Mouse (Mus musculus) spleen, postnatal 10 days (tissue): ENCODE results near the gene Uckl1.

Experiments
- DNase-seq, 2 experiments: peaks; one replicate each; pipeline ENCODE4 v3.0.0; 2021 to 2022; ENCODE audit warnings: low spot score in 2 of 2

Gene Uckl1

DNA sequence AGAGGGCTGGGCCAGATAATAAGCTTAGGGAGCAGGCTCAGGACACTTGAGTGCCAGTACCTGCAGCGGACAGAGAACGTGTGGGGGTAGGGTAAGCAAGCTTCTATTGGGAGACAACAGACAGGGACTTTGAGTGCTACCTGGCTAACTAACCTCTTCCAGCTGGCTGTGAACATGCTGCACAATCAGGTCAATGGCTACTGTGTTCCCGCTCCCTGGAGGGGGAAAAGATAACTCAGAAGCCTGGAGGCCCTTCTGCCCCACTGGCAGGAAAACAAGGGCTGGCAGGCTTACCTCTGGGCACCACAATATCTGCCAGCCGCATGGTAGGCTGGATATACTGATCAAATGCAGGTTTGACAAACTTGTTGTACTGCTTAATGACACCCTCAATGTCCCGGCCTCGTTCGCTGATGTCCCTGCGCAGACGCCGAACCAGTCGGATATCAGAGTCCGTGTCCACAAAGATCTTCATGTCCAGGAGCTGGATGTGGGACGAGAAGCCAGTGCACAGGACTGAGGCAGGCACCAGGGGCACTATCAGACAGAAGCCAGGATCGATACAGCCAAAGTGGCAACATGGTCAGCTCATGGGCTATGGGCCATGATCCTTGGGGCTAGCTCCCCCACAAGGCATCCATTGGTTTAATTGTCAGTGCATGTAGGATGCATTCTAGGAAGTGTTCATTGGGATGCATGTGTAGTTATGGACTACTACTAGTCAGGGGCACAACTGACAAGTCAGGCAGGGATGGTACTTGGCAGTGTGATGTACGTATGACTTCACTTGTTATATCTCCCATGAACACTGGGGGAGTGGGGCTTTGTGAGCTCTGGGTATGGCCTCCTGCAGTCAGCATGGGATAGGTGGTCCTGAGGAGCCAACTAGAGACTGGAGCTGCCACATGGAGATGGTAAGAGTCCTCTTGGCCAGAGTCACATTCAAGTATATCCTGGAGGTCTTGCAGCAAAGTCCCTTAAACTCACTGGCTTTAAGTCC lies 11.5 kb downstream of the Uckl1 start:
- peak in 1 of 2 experiments; percentile 16 for DNase-seq

DNA sequence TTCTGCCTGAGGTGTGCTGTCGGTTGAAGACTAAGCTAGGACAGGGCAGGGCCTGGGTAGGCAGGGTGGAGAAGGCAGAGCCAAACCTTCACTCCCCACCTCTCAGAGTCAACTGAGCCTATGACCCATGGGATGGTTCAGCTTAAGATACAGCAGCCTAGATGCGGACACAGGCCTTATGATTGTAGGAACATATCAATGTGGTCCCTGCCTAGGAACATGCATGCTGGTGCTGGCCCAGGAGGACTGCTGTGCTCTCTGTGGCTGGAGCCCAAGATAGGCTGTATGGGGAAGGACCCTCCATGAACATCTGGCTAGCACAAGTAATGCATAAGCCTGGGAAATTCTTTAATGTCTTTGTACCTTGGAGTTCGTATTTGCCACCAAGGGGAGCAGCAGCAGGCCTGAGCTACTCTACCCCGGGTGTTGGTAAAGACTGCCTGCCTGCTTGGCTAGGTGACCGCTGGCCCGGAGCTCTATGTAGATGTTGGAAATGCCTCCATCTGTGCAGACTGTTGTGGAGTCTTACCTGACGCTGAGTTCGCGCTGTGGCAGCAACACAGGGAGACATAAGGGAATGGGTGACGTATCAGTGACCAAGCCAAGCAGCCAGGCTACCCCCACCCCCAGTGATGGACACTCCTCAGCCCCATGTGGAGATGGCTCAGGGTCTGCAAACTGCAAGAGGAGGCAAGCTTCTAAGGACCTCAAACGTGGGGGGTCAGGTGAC lies 12.6 kb downstream of the Uckl1 start:
- peak in 1 of 2 experiments; percentile 12 for DNase-seq

DNA sequence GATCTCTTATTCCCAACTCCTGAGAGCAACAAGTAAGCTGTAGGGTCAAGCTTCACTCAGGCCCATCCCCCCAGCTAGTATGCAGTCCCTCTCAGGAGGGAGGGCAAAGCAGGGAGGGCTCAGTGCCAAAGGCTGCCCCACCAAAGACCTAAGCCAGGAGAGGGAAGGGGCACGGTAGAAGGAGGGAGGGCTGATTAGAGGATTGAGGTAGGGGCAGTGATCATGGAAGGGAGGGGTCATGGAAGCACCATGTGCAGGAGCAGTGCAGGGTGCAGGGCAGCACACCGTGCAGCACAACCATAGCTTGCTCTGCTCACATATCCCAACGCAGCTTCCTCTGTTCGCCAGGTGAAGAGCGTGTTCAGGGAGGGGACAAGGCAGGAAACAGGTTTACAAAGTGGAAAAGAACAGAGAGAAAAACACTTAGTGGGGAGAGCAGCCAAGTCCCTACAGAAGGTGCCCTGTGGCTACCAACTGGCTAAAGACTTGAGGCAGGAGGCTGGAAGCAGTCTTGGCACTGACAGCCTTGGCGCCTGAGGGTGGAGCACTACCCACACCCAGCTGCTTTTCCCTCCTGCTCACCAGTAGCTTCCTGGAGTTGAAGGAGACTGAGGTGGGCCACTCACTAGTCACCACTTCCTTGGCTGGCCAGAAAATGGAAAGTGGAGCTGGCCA lies 13.6 kb downstream of the Uckl1 start:
- DNase-seq, result peak in 1 of 2 experiments; percentile 14

DNA sequence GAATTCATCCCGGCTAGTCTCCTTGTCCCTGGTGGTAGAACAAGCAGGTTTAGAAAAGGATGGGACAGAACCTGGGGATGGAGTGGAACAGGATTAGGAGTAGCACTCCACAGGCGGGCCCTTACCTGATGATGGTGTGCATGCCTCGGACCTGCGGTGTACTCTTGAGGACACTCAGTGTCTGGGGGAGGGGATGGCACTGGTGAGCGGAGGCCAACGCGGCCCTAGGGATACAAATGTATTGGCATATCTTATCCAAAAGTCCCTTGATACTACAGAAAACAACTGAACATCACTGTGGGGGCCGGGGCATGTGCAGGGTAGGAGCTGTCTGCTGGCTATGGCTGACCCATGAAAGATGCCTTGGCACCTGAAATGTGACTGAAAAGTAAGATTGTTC lies 14.3 kb downstream of the Uckl1 start:
- peak in 1 of 2 experiments; percentile 12 for DNase-seq

DNA sequence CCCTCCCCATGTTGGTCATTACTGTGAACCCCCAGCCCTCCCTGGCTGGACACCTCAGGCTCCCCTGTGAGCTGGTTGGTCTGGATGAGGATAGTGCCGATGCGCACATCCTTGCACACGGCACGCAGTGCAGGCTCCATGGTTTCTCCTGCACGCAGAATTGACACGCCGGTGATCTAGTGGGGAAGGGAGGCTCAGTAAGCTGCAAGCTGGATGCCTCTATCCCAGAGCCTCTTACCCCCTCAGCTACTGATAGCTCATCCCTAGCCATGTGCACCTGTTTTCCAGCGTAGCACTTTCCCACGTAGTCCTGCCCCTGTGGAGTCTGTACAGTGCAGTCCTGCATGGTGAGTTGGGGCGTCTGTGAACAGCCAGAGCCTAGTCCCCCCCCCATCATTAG lies 14.8 kb downstream of the Uckl1 start:
- no peak for DNase-seq

DNA sequence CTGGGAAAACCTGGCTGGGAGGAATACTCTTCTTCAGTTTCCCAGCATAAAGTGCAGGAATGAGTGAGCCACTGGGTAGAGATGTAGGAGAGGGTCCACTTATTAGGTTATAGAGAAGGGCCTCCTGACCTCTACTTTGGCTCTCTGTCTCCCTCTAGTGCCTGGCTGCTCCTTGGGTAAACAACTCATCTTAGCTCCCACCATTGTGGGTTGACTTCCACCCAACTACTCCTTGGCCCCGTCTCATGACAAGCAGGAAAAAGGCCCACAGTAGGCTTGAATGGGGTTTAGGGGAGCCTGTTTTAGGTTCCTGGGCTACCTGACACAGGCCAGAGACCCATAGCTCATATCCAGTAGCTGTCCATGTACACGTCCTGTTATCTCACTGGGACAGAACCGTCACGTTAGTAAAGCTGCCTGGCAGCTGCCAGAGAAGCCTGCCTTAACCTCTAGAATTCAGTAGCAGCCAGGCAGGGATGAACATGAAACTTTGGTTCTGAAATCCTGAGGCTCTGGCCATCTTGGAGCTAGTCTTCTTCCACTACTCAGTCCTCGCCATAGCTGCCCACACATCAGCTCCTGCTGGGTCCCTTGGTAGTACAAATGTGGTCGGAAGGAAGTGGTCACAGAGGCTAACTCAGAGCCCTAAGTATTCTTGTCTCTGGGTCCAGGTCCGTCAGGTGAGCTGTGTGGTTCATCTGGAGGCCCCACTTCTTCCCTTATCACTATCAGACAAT lies 16.3 kb downstream of the Uckl1 start:
- DNase-seq, result peak; percentile 64 to 85

DNA sequence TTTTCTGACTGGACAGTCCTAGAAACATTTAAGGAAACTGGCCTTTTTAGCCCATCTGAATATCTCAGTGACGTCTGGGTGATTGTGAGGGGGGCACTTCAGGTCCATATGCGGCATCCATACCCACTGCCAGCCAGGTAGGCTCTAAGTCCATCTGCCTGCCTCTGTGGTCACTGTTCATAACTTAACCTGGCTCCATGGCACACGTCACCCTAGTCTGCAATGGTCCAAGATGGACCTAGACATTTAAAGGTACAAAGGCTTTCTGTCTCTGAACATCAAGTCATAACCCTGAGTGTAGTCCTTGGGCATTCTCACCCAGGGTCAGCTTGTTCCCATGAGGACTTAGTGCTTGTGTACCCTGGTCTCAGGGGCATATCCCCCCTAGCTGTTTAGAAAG lies 17.4 kb downstream of the Uckl1 start:
- peak in 1 of 2 experiments; percentile 4 for DNase-seq

DNA sequence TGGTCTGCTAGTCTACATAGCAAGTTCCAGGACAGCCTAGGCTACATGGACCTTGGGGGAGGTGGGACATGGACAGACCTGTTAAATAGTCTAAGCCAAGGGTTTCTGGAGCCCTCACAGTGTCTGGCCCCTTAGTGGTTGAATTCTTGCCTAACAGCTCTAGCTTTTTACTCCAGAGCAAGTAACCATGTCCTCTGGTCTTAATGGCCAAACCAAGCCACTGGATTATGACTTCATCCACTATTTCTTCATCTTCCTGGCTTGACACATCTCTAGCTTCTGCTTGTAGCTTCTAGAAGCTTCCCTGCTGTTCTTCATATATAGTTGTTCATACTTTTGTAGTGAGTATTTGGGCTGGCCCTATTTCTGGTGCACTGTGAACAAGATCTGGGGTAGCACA lies 30.9 kb downstream of the Uckl1 start:
- no peak for DNase-seq

DNA sequence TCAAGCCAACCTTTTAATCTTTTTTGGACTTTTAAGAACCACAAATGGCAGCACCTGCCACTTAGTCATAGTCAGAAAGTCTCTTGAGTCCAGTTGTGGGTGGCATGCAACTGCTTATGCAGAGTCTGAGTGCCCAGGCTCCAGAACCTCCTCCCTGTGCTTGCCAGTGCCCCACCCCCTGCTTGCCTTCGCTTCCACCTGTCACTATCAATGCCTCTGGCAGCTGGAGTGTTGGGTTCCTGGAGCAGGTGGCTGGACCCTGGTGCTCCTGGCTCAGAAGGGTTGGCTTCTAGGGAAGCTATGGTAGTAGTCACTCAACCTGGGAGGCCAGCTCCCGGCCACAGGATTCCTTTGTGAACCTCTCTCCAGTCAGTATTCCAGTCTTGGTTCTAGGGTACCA lies 34.5 kb downstream of the Uckl1 start:
- DNase-seq, result no peak

DNA sequence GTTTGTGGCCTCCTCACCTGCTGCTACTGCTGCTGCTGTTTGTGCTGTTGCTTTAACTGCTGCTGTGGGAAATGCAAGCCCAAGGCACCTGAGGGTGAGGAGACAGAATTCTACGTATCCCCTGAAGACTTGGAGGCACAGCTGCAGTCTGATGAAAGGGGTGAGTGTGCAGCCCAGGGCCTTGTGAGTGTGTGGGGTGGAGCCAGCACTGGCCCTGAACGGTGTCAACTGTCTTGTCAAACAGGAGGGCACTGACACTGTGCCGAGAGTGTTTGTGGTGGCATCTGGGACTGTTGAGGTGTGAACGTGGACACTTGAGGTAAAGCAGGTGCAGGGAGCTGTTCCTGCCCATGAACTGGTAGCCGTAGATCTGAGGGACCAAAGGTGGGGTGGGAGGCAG lies 36.0 kb downstream of the Uckl1 start:
- DNase-seq, result no peak

DNA sequence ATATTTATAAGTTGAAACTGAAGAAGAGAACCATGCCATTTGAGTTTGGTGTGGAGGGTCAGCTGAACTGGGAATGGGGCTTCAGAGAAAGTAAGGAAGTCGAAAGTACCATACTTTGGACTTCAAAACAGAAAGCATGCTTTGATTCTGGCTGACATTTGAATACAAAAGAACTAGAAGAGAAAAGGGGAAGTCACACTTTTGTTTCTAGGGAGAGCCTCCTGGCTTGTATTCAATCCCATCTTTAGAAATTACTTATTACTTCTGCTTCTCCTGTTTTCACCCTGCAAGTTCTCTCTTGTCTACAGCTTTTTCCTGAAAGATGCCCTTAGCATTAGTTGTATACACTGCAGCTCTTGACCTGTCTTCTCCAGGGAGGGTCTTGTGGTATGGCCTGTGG lies 36.5 kb downstream of the Uckl1 start:
- DNase-seq, result no peak

DNA sequence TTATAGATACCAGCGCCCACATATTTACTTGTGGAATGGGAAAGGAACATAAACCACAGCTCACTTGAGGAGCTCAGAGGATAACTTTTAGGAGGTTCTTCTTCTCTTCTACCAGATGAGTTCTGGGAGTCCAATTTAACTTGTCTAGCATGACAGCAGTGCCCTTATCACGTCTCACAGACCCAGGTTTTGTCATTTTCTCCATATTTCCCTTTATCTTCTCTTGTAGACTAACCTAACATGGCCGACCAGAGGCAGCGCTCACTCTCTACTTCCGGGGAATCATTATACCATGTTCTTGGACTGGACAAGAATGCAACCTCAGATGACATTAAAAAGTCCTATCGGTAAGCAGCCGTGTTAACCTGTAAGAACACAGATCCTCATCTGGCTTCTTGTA lies 38.5 kb downstream of the Uckl1 start:
- no peak for DNase-seq

DNA sequence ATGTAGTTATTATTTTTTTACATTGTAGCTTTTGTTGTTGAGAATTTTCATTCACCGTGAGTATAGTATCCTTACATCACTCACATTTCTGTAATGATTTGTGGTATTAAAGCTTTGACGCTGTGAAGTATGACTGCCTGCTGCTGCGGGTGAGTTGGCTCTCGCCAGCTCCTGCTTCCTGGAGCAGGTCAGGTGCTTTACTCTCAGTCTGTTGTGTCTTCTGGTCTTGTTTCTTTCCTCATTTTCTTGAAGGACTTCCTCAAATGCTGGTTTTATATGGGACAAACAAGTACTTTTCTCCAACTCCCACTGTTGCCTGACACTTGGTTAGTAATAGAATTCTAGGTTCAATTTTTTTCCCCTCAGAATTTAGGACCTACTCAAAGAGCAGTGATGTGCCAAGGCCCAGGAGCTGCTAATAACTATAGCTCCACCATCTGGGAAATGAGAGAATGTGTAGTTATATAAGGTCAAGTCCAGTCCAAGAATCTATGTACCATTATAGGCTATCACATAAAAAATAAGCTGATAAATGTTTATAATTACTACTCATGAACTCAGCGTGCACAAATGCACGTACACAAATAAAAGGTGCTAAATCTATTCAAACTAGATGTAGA lies 42.8 kb downstream of the Uckl1 start:
- no peak for DNase-seq

DNA sequence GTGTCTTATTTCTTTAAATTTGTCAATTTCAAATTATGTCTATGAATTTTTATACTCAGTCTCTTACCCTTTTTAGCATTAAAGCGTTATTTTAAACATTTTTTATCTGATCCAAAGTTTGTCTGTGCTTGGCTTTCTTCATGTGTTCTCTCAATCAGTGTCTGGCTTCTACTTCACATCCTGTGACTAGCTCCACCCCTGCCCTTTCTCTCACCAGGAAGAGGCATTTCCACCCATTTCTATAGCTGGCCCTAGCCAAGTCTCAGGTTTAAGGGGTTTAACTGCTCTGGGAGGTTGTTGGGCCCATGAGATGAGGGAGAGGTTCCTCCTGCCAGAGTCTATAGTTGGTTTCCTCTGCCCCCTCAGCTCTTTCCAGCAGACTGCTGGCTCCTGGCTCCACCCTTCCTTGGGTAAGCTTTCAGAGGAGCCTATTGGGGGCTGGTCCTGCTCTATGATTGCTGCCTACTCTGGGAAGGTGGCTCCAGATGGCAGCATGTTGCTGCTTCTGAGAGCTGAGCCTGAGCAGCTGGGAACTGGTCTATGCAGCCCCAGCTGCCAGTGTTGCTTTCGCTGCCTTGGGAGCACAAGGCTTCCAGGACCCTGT lies 47.1 kb downstream of the Uckl1 start:
- DNase-seq, result no peak

DNA sequence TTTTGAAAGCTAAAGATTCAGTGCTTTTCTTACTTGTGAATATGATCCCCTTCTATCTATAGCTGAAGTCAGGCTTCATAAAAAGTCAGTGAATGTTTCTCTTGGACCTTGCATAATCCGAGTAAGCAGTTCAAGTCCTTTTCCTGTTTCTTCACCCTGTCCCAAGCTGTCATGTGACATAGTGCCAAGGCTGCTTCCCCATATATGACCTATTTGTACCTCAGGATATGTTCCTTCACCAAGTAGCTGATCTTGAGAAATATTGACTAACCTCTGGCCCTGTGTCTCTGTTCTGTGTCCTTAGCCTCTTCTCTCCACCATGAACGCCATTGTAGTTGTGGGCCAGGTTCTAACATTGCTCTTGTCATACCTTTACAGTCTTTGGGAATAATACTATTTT lies 48.3 kb downstream of the Uckl1 start:
- no peak for DNase-seq

DNA sequence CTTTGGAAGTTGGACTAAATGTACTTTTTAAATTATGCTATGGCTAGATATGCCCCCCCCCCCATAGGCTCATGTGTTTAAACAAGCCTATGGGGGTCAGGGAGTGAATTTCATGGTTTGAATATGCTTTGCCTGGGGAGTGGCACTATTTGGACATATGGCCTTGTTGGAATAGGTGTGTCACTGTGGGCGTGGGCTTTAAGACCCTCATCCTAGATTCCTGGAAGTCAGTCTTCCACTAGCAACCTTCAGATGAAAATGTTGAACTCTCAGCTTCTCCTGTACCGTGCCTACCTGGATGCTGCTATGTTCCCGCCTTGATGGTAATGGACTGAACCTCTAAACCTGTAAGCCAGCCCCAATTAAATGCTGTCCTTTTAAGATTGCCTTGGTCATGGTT lies 52.1 kb downstream of the Uckl1 start:
- no peak for DNase-seq

DNA sequence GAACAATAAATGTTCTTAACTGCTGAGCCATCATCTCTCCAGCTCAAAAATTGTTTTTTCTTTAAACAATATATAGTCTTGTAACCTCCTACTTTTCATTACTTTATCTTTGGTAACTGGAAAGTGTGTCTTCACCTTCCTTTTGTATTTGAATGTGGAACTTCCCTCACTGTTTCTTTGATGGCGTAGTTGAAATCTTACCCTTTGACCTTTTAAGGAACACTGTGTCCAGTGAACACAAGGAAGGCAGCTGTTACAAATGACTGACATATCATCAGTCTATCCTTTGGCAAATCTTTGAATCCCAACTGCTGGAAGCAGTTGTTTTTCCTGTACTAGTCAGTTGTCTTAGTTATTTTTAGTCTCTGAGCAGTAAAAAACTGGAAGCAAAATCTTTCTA lies 55.6 kb downstream of the Uckl1 start:
- DNase-seq, result no peak

DNA sequence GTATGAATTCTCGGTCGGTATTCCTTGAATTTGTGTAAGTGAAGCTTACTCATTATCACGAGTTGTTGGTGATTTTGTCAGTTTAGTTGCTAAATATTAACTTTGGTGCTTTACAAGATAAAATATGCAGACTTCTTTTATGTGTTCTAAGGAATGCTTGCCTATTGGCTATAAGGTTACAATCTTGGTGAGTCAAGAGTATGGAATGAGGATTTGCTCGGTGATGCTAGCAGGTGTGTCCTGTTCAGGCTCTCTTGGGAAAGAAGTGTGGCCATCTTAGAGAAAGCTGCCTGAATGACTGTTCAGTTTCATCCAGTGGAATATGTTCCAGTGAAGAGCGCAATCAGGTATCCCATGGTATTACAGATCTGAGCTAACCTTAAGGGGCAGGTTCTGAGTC lies 59.2 kb downstream of the Uckl1 start:
- DNase-seq, result no peak

DNA sequence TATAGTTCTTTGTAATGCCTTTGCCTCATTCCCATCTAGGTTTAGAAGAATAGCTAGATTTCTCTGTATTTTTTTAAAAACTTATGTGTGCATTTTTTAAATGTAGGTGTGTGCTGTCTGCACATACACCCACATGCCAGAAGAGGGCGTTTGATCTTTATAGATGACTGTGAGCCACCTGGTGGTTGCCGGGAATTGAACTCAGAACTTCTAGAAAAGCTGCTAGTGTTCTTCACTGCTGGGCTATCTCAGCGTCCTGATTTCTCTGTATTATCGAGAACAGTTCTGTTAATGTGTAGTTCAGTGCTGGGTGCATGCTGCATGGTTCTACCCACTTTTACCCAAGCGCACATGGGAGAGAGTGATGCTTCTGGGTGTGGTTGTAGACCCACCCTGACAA lies 61.9 kb downstream of the Uckl1 start:
- DNase-seq, result peak; percentile 29 to 71

DNA sequence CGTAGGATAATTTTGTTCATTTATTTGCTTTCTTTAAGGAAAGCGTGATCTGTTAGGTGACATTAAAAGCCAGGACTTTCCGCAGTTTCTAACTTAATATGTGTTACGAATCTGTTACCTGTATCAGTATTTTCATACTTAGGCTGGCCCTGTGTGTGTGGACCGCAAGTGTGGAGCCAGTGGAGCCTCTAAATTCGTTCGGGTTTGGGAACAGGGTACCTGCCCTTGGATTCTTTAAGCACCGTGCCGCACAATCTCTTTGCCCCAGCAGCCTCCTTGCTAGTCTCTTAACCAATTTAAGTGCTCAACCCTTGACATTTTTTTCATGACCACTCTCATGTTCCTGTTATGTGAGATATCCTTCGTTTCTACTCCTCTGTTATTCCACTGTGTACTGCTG lies 63.2 kb downstream of the Uckl1 start:
- peak; percentile 26 to 41 for DNase-seq

DNA sequence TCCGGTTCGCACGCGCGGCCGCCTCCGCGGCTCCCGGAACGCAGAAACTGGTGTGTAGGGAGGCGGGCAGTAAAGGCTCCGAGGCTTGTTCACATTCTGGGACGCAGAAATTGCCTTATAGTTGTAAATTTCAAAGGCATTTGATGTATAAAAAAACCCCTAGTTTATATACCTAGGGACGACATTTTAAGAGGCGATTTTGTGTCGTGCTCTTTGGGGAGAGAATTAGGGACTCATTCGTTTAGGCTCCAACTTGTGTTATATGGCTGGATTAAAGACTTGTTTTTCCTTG lies 63.8 kb downstream of the Uckl1 start:
- no peak for DNase-seq
